Mouse (Mus musculus) hindbrain, embryonic 12.5 days (tissue): ENCODE results near the gene Olfr434. TPM values are rescaled to one million over a fixed set of nuclear protein-coding genes. Genes with fewer than 3 reads are reported as not detected.
"Not testable (repeated sequence)": the region's sequence is repeated elsewhere in the genome, so short reads cannot be mapped to it uniquely, and the experiment has no call there.

Source experiments
- ATAC-seq: fragments of 200-750 bp; cut with Nextera tagmentation; 2 replicates; pipeline ENCODE4 v1.8.0; 2017; ENCODE audit warnings: moderate TSS enrichment; ENCODE audit not compliant: low FRiP score
- H3K27ac ChIP-seq: fragments of 300-500 bp; sonication (generic); 2 replicates; pipeline ENCODE4 v1.5.1; 2016; ENCODE audit warnings: mild to moderate bottlenecking
- H3K27me3 ChIP-seq: fragments of 300-500 bp; sonication (generic); 2 replicates; pipeline ENCODE4 v1.6.1; 2016; ENCODE audit warnings: mild to moderate bottlenecking
- H3K36me3 ChIP-seq: fragments of 300-500 bp; sonication (generic); 2 replicates; pipeline ENCODE4 v1.6.1; 2016; ENCODE audit warnings: mild to moderate bottlenecking
- H3K4me1 ChIP-seq: fragments of 300-500 bp; sonication (generic); 2 replicates; pipeline ENCODE4 v1.6.1; 2016
- H3K4me2 ChIP-seq: fragments of 300-500 bp; sonication (generic); replicated peaks from 2 replicates; pipeline ENCODE4 v1.6.1; 2016; ENCODE audit warnings: mild to moderate bottlenecking
- H3K4me3 ChIP-seq: fragments of 300-500 bp; sonication (generic); 2 replicates; pipeline ENCODE4 v1.5.1; 2016; ENCODE audit warnings: mild to moderate bottlenecking
- H3K9ac ChIP-seq: fragments of 300-500 bp; sonication (generic); 2 replicates; pipeline ENCODE4 v1.6.1; 2016; ENCODE audit warnings: mild to moderate bottlenecking, moderate library complexity
- H3K9me3 ChIP-seq: fragments of 300-500 bp; sonication (generic); replicated peaks from 2 replicates; pipeline ENCODE4 v1.6.1; 2016; ENCODE audit warnings: mild to moderate bottlenecking
- WGBS: fragments of 180-500 bp; shearing (Covaris S2); methylation state at CpG from one replicate; pipeline ENCODE4 v1.1.7; 2016; 5-methylcytosine and 5-hydroxymethylcytosine counted together
- polyA plus RNA-seq: library from polyadenylated mRNA; unstranded; fragments of >200 nt; fragmentation: Nextera tagmentation; extraction: Ambion mirVana; gene quantifications from 2 replicates; pipeline ENCODE4 v1.2.1, GENCODE M21; 2016

Olfr434 gene
- not detected in 2 replicates for polyA plus RNA-seq

DNA sequence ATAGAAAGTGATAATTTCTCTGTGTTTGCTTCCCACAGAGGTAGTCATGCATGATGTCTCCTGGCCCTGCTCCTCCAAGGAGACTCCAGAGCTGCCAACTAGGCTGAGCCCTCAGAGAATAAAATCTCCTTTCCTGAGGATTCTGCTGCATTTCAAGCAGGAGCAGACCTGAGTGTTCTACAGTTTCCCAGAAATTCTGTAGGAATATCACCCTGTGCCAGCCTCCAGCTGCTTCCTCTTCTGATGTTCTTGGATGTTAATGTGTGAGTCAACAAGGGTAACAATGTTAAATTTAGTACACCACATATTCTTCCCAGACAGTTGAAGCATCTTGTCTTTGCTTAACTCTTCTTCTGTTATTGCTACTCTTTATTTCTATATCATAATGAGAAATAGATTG, at the start of gene Olfr434:
Gene Olfr434, plus strand, starts transcription at position 149 of the 400 bp plus-strand sequence.
- ATAC-seq = not testable (repeated sequence)

DNA sequence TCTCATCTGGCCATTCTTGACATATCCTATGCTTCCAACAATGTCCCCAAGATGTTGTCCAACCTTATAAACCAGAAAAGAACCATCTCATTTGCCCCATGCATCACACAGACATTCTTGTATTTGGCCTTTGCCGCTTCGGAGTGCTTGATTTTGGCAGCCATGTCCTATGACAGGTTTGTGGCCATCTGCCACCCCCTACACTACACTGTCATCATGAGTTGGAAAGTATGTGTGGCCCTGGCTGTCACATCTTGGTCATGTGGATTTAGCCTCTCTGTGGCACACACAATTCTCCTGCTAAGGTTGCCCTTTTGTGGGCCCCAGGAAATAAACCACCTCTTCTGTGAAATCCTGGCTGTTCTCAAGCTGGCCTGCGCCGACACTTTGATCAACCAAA, 45.6 kb upstream of the Olfr434 start:
- Histone ChIP-seq H3K27me3 (no peaks in the 10 kb centered on the region), H3K4me3 (no peak overlapping the region), H3K4me2 (no peak overlapping the region), H3K27ac (no peak overlapping the region), H3K4me1 (no peaks in the 10 kb centered on the region), H3K9me3 (no peaks in the 10 kb centered on the region), H3K36me3 (no peaks in the 10 kb centered on the region), H3K9ac (no peak overlapping the region)
- no peak for ATAC-seq
- WGBS = 85% methylated on average over 4 of the region's 4 CpGs

More for the DNA sequence above, at the start of gene Olfr434:
- H3K9ac ChIP-seq, H3K4me2 ChIP-seq, H3K27ac ChIP-seq, H3K27me3 ChIP-seq, H3K9me3 ChIP-seq, H3K4me1 ChIP-seq, H3K36me3 ChIP-seq, H3K4me3 ChIP-seq: not testable (repeated sequence)

DNA sequence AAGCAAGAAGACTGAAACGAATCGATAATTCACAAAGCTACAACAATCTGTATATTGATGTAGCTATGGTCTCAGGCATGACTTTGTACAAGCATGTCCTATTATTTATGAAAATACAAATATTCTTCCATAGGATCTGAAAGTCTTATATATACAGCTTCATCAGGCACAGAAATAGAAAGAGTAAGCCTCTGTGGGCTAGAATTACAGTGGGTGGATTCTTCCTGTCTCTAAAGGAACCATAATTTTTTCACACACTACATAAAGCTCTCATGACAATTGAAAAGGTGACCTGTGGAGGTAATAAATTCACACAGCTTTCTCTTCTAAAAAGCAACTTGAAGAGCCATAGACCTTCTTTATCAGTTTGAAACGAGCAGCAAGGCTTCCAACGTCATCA, 41.0 kb upstream of the Olfr434 start, which contains the start of gene Olfr13:
Gene Olfr13, plus strand, starts transcription at position 301 of the 400 bp plus-strand sequence.
- 80% methylated on average over 4 of the region's 4 CpGs for WGBS
- no peak for ATAC-seq

DNA sequence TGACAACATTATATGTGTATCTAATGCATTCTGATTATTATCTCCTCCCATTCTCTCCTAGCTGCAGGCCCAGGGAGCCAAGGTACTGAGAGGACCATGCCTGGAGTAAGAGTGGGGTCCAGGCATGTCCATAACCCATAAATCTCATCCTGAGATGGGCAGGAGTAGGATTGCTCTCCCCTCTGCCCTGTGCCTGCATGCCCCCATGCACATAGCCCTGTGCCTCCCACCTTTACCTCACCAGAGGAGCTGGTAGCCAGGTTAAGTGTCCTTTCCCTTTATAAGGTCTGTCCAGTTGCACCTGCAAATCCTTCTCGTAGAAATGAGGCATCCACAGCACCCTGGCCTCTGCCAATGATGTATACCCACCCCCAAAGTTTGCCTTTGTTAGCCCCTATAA, 34.7 kb upstream of the Olfr434 start:
- Histone ChIP-seq H3K27me3 (no peaks in the 10 kb centered on the region), H3K36me3 (no peaks in the 10 kb centered on the region), H3K9me3 (no peaks in the 10 kb centered on the region), H3K27ac (no peak overlapping the region), H3K4me1 (no peaks in the 10 kb centered on the region), H3K9ac (no peak overlapping the region), H3K4me3 (no peak overlapping the region), H3K4me2 (no peak overlapping the region)
- WGBS = 78% methylated on average over 1 of the region's 1 CpGs
- no peak for ATAC-seq

More for the DNA sequence above, 41.0 kb upstream of the Olfr434 start, which contains the start of gene Olfr13:
- Histone ChIP-seq H3K9me3 (no peaks in the 10 kb centered on the region), H3K27me3 (no peaks in the 10 kb centered on the region), H3K27ac (no peak within 1 kb of the TSS), H3K4me1 (no peaks in the 10 kb centered on the region), H3K4me2 (no peak within 1 kb of the TSS), H3K9ac (no peak within 1 kb of the TSS), H3K36me3 (no peaks in the 10 kb centered on the region), H3K4me3 (no peak within 1 kb of the TSS)

DNA sequence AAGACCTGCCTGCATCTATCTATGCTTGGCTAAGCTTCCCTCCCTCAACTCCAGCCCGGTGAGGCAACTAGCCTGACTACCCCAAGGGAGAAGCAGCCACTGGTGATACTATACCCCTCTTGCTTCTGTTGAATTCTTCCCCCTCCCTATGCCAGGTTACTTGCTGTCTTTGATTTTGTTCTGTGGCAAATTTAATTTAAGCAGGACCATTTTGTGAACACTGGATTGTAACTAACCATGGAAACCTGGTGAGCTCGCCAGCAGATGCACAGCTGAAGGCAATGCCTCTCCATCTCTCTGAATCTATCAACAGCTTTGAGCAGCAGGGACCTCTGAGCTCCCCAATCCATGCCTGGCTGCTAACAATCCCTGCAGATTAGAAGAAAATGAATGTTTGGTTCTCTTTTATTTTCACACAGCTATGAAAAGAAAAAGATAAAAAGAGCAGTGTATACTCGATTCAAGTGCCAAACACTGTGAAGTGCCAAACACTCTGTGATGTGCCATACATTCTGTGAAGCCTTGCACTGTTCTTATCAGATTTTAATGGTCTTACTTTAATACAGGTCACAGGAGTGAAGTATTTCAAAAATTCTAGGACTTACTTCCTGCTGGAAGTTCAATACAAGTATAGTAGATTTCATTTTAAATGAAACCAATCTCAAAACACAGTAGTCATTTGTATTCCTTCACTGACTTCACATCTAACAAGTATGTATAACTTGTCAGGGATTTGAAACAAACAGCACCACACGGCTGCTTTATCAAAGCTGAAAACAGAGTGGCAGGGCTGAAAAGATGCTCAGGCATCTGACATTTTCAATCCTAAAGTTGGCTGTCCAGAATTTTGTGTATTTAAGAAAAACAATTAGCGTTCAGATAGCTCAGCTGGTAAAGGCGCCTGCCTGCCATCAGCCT, 34.0 kb upstream of the Olfr434 start:
- H3K36me3 ChIP-seq = no peaks in the 10 kb centered on the region
- no peaks in the 10 kb centered on the region for H3K4me1 ChIP-seq
- H3K27me3 ChIP-seq = no peaks in the 10 kb centered on the region
- H3K4me2 ChIP-seq = no peak overlapping the region
- no peak overlapping the region for H3K9ac ChIP-seq
- 67% methylated on average over 6 of the region's 6 CpGs for WGBS
- H3K4me3 ChIP-seq = no peak overlapping the region
- H3K27ac ChIP-seq = no peak overlapping the region
- H3K9me3 ChIP-seq = no peaks in the 10 kb centered on the region
- peak; percentile 58; the same call in 1 of the 2 replicates for ATAC-seq

DNA sequence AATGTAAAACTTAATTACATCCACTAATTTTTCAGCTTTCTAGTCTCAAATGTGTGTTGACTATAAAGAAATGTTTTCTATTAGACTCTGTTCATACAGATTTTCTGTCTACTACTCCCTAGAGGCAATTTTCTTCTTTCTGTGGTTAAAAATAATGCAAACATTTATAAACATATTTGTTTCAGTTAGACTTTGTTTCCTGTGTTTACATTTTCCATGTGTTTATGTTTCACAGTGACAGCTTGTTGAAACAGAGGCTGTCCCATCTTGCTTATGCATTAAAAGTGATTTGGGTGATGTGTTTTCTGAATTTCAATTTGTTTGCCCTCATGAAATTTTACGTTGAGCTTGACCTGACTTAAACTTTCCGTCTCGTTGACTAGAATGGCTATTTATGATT, 21.8 kb upstream of the Olfr434 start:
- no peak for ATAC-seq
- H3K9me3 ChIP-seq = no peaks in the 10 kb centered on the region
- H3K4me2 ChIP-seq = no peak overlapping the region
- H3K27me3 ChIP-seq = no peaks in the 10 kb centered on the region
- no peak overlapping the region for H3K27ac ChIP-seq
- 86% methylated on average over 3 of the region's 3 CpGs for WGBS
- H3K4me1 ChIP-seq = no peaks in the 10 kb centered on the region
- no peak overlapping the region for H3K9ac ChIP-seq
- no peaks in the 10 kb centered on the region for H3K36me3 ChIP-seq
- no peak overlapping the region for H3K4me3 ChIP-seq

DNA sequence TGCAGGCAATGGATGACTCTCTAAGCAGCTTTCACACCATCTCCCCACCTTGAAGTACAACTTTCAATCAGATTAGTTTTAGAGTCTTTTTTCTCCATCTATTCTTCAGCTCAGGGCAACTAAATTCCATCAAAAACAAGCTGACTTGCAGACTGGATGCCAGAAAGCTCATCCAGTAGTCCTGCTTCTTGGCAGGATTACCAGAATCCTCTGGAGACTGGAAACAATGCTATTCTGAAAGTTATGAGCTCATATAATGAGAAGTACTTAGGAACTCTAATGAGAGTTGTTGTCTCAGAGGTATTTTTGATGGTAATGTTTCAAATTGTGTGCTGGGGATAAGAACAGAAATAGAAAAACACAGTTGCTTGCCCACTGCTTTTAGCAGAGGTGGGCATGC, 16.0 kb upstream of the Olfr434 start, which contains the start of gene Olfr435:
Gene Olfr435, plus strand, starts transcription at position 366 of the 400 bp plus-strand sequence.
- no peak within 1 kb of the TSS for H3K4me2 ChIP-seq
- no peak within 1 kb of the TSS for H3K27ac ChIP-seq
- no peak within 1 kb of the TSS for H3K9ac ChIP-seq
- H3K27me3 ChIP-seq = no peaks in the 10 kb centered on the region
- H3K9me3 ChIP-seq = no peaks in the 10 kb centered on the region
- H3K4me3 ChIP-seq = no peak within 1 kb of the TSS
- no peaks in the 10 kb centered on the region for H3K36me3 ChIP-seq
- ATAC-seq = no peak
- no peaks in the 10 kb centered on the region for H3K4me1 ChIP-seq

DNA sequence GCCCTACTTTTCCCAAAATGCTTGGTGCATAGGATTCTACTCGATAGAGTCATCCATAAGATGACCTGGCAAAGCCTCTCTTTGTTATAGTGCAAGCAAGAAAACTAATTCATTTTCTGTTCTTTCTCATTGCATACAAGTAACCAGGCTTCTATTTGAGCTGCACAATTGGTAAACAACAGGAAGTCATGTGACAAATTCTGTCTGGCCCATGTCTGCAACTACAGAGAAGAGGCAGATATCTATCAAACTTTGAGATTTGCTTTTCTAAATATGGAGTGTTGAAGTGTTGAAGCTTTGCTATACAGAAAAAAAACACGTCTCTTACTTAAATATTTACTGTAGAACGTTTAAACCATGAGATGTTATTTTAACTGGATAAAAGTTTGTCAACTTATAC, 14.7 kb upstream of the Olfr434 start:
- no peaks in the 10 kb centered on the region for H3K36me3 ChIP-seq
- no peak overlapping the region for H3K27ac ChIP-seq
- H3K9ac ChIP-seq = no peak overlapping the region
- no peaks in the 10 kb centered on the region for H3K9me3 ChIP-seq
- 86% methylated on average over 3 of the region's 3 CpGs for WGBS
- no peak overlapping the region for H3K4me2 ChIP-seq
- H3K27me3 ChIP-seq = no peaks in the 10 kb centered on the region
- no peak overlapping the region for H3K4me3 ChIP-seq
- no peaks in the 10 kb centered on the region for H3K4me1 ChIP-seq
- ATAC-seq = no peak

DNA sequence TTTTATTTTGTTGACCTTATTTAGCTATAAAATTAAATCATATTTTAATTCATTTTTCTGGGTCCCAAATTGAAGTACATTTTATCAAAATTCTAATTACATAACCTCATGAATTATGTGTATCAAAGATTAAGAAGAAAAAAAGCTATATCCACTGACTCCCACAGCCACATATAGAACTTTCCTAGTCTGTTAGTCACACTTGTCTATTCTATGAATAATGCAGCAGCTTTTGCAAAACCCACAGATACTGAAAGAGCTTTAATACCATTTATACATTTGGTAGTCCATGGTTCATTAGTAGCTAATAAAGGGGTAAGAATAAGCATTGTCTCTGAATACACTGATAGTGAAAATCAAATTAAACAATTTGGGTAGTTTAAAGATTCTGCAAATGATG, 10.0 kb upstream of the Olfr434 start:
- Histone ChIP-seq H3K27ac (no peak overlapping the region), H3K4me1 (no peaks in the 10 kb centered on the region), H3K4me3 (no peak overlapping the region), H3K4me2 (no peak overlapping the region), H3K36me3 (no peaks in the 10 kb centered on the region), H3K27me3 (no peaks in the 10 kb centered on the region), H3K9ac (no peak overlapping the region), H3K9me3 (no peaks in the 10 kb centered on the region)
- no peak for ATAC-seq

DNA sequence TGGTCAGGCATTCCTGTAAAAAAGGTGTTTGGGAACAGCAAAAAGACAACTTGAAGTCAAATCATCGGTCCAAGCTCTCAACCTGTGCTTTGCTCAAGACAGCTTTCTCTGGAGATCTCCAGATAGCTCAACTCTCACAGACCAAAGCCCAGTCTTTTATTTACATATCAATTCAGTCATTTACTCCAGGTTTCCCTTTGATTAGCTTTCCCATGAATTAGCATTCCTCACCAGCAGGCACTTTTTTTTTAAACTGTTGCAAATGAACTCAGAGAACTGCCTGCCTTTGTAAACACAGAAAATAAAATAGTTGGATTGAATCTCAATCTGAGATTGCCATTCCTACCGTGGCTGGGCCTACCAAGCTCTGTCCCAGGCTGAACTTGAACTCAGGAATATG, 7.5 kb upstream of the Olfr434 start:
- Histone ChIP-seq H3K4me1 (no peaks in the 10 kb centered on the region), H3K4me2 (no peak overlapping the region), H3K27ac (no peak overlapping the region), H3K27me3 (no peaks in the 10 kb centered on the region), H3K36me3 (no peaks in the 10 kb centered on the region), H3K9me3 (no peaks in the 10 kb centered on the region), H3K9ac (no peak overlapping the region), H3K4me3 (no peak overlapping the region)
- WGBS = 21% methylated on average over 2 of the region's 2 CpGs
- no peak for ATAC-seq

DNA sequence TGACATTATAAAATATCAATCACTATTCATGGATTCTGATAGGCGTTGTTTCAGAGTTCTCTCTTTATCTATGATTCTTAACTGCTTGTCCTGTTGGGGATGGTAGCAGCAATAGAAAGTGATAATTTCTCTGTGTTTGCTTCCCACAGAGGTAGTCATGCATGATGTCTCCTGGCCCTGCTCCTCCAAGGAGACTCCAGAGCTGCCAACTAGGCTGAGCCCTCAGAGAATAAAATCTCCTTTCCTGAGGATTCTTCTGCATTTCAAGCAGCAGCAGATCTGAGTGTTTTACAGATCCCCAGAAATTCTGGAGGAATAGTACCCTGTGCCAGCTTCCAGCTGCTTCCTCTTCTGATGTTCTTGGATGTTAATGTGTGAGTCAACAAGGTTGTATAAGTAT, 18.4 kb downstream of the Olfr434 start, which contains the start of gene Olfr47:
Gene Olfr47, plus strand, starts transcription at position 275 of the 400 bp plus-strand sequence.
- H3K27ac ChIP-seq, H3K4me2 ChIP-seq, H3K9ac ChIP-seq, H3K36me3 ChIP-seq, H3K4me3 ChIP-seq, H3K4me1 ChIP-seq, ATAC-seq, H3K27me3 ChIP-seq, H3K9me3 ChIP-seq: not testable (repeated sequence)
- 79% methylated on average over 1 of the region's 1 CpGs for WGBS

DNA sequence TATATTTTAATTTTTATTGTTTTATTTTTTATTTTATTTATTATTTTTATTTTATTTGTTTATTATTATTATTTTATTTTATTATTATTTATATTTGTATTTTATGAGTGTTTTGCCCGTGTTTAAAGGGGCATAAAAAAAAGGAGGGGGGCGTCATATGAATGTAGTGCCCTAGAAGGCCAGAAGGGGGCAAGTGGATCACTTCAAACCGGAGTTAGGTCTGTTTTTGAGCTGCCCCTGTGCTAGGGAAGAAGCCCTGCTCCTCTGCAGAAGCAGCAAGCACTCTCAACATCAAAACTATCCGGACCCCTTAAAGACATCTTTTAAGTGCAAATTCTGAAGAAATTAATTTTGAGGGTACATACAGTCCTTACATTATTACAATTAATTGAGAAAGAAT, 29.2 kb downstream of the Olfr434 start:
- H3K9me3 ChIP-seq = no peaks in the 10 kb centered on the region
- no peak overlapping the region for H3K9ac ChIP-seq
- no peak overlapping the region for H3K4me3 ChIP-seq
- H3K4me1 ChIP-seq = no peaks in the 10 kb centered on the region
- no peaks in the 10 kb centered on the region for H3K27me3 ChIP-seq
- 13% methylated on average over 4 of the region's 4 CpGs for WGBS
- ATAC-seq = no peak
- H3K36me3 ChIP-seq = no peaks in the 10 kb centered on the region
- no peak overlapping the region for H3K4me2 ChIP-seq
- no peak overlapping the region for H3K27ac ChIP-seq

DNA sequence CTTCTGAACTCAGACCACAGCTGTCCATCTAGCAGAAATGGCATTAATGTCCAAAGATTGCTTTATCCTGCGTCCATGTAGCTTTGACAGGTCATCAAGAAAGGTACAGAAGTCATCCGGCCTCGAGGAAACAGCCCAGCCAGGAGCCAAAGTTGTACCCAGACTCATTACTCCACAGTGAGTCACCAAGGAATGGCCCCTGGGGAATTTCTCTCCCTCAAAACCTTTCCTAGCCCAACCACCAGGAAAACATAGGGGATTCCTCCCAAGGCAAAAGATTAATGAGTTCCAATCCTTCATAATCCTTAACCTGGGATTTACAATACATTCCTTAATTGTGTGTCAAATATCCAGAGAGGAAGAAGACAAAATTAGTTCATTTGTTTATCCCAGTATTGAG, 34.6 kb downstream of the Olfr434 start:
- Histone ChIP-seq H3K4me3 (no peak overlapping the region), H3K9me3 (no peaks in the 10 kb centered on the region), H3K9ac (no peak overlapping the region), H3K27ac (no peak overlapping the region), H3K4me1 (no peaks in the 10 kb centered on the region), H3K36me3 (no peaks in the 10 kb centered on the region), H3K4me2 (no peak overlapping the region), H3K27me3 (no peaks in the 10 kb centered on the region)
- 70% methylated on average over 3 of the region's 3 CpGs for WGBS
- no peak for ATAC-seq
